Mouse (Mus musculus) intestine, embryonic 16.5 days (tissue): Measurements from ENCODE around the gene Pcbp3. TPM values are rescaled to one million over a fixed set of nuclear protein-coding genes. Genes with fewer than 3 reads are reported as not detected.

ENCODE experiments used
- ATAC-seq: fragments of 200-750 bp; cut with Nextera tagmentation; 2 replicates; pipeline ENCODE4 v1.8.0; 2017; ENCODE audit warnings: moderate TSS enrichment, moderate library complexity
- H3K27ac ChIP-seq: fragments of 300-500 bp; sonication (generic); 2 replicates; pipeline ENCODE4 v1.5.1; 2014; ENCODE audit warnings: mild to moderate bottlenecking, low read length
- H3K27me3 ChIP-seq: fragments of 300-500 bp; sonication (generic); replicated peaks from 2 replicates; pipeline ENCODE4 v1.6.1; 2014; ENCODE audit warnings: low read length, control low read depth, mixed read lengths; ENCODE audit not compliant: control insufficient read depth, insufficient read depth
- H3K36me3 ChIP-seq: fragments of 300-500 bp; sonication (generic); 2 replicates; pipeline ENCODE4 v1.6.1; 2014; ENCODE audit warnings: low read length, control low read depth; ENCODE audit not compliant: control insufficient read depth, insufficient read depth
- H3K4me1 ChIP-seq: fragments of 300-500 bp; sonication (generic); 2 replicates; pipeline ENCODE4 v1.6.1; 2014; ENCODE audit warnings: low read length, control low read depth, mixed read lengths; ENCODE audit not compliant: control insufficient read depth, insufficient read depth
- H3K4me2 ChIP-seq: fragments of 300-500 bp; sonication (generic); 2 replicates; pipeline ENCODE4 v1.6.1; 2014; ENCODE audit warnings: low read depth, low read length, control low read depth
- H3K4me3 ChIP-seq: fragments of 300-500 bp; sonication (generic); 2 replicates; pipeline ENCODE4 v1.5.1; 2014; ENCODE audit warnings: mild to moderate bottlenecking, low read length
- H3K9ac ChIP-seq: fragments of 300-500 bp; sonication (generic); 2 replicates; pipeline ENCODE4 v1.6.1; 2014; ENCODE audit warnings: low read depth, low read length
- H3K9me3 ChIP-seq: fragments of 300-500 bp; sonication (generic); 2 replicates; pipeline ENCODE4 v1.6.1; 2016; ENCODE audit warnings: low read length, control low read depth; ENCODE audit not compliant: control insufficient read depth
- WGBS: fragments of 180-500 bp; shearing (Covaris S2); extraction: QIAGEN DNeasy Blood & Tissue Kit; methylation state at CpG from one replicate; pipeline ENCODE4 v1.1.7; 2014; 5-methylcytosine and 5-hydroxymethylcytosine counted together
- polyA plus RNA-seq: library from polyadenylated mRNA; unstranded; fragments of >200 nt; fragmentation: Nextera tagmentation; extraction: Ambion mirVana; gene quantifications from 2 replicates; pipeline ENCODE4 v1.2.1, GENCODE M21; 2015

Gene Pcbp3
- polyA plus RNA-seq, 1 experiment from 2014 or later: 44.1 TPM

- Histone ChIP-seq H3K27ac (no peak overlapping the region), H3K9ac (no peak overlapping the region), H3K36me3 (no peaks in the 10 kb centered on the region), H3K4me2 (no peak overlapping the region), H3K4me3 (no peak overlapping the region), H3K4me1 (0 out of 2 replicates have a peak, but pooled peaks cover under 1% of the 10 kb centered on the region), H3K27me3 (no peaks in the 10 kb centered on the region), H3K9me3 (no peaks in the 10 kb centered on the region)
- 88% methylated on average over 6 of the region's 6 CpGs for WGBS
- no peak for ATAC-seq
Observed at GRCm38 (mm10) chr10:76936827-76937226, 24.9 kb downstream of the Pcbp3 start.

- 88% methylated on average over 5 of the region's 5 CpGs for WGBS
- Histone ChIP-seq H3K27me3 (no peaks in the 10 kb centered on the region), H3K4me3 (no peak overlapping the region), H3K27ac (no peak overlapping the region), H3K36me3 (no peaks in the 10 kb centered on the region), H3K9me3 (no peaks in the 10 kb centered on the region), H3K4me2 (no peak overlapping the region), H3K9ac (no peak overlapping the region), H3K4me1 (0 out of 2 replicates have a peak, but pooled peaks cover 5% of the 10 kb centered on the region)
- no peak for ATAC-seq
Observed at GRCm38 (mm10) chr10:76934805-76935204, 26.9 kb downstream of the Pcbp3 start.

GRCm38 (mm10) chr10:76931794-76932193, 29.9 kb downstream of the Pcbp3 start:
- 66% methylated on average over 1 of the region's 1 CpGs for WGBS
- Histone ChIP-seq H3K27ac (no peak overlapping the region), H3K36me3 (no peaks in the 10 kb centered on the region), H3K4me1 (0 out of 2 replicates have a peak, but pooled peaks cover 5% of the 10 kb centered on the region), H3K9me3 (no peaks in the 10 kb centered on the region), H3K27me3 (no peaks in the 10 kb centered on the region), H3K4me2 (no peak overlapping the region), H3K4me3 (no peak overlapping the region), H3K9ac (no peak overlapping the region)
- no peak for ATAC-seq

- 66% methylated on average over 6 of the region's 6 CpGs for WGBS
- no peak for ATAC-seq
Observed at GRCm38 (mm10) chr10:76931122-76931521, 30.6 kb downstream of the Pcbp3 start.

DNA sequence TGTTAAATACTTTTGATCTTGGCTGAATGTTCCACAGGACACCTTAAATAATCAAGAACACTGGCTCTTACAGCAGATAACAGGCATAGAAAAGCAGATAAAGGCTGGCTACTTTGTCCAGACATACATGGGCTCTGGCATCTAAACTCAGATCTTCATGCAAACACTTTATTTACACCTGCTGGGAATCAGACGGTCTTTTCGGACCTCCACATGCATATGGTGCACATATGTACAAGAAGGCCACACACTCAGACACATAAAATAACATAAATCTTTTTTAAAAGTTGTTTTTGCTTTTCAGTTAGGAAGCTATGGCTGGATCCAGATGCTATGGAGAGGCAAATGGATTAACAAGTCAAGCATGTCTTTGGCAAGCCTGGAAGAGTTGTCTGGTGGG, 37.2 kb downstream of the Pcbp3 start:
- Histone ChIP-seq H3K9me3 (no peaks in the 10 kb centered on the region), H3K27me3 (no peaks in the 10 kb centered on the region), H3K9ac (no peak overlapping the region), H3K36me3 (no peaks in the 10 kb centered on the region), H3K4me1 (no peaks in the 10 kb centered on the region), H3K4me2 (no peak overlapping the region), H3K27ac (no peak overlapping the region), H3K4me3 (no peak overlapping the region)
- ATAC-seq: no peak
- WGBS: 72% methylated on average over 2 of the region's 2 CpGs

More at GRCm38 (mm10) chr10:76931122-76931521, 30.6 kb downstream of the Pcbp3 start:
- H3K9ac ChIP-seq: no peak overlapping the region
- H3K27me3 ChIP-seq: no peaks in the 10 kb centered on the region
- no peak overlapping the region for H3K4me2 ChIP-seq
- H3K9me3 ChIP-seq: no peaks in the 10 kb centered on the region
- H3K36me3 ChIP-seq: no peaks in the 10 kb centered on the region
- H3K4me1 ChIP-seq: 0 out of 2 replicates have a peak, but pooled peaks cover 5% of the 10 kb centered on the region
- no peak overlapping the region for H3K27ac ChIP-seq
- H3K4me3 ChIP-seq: no peak overlapping the region

- no peak overlapping the region for H3K9ac ChIP-seq
- H3K9me3 ChIP-seq: no peaks in the 10 kb centered on the region
- H3K4me3 ChIP-seq: no peak overlapping the region
- no peak overlapping the region for H3K4me2 ChIP-seq
- H3K4me1 ChIP-seq: no peaks in the 10 kb centered on the region
- H3K36me3 ChIP-seq: no peaks in the 10 kb centered on the region
- WGBS: 83% methylated on average over 3 of the region's 3 CpGs
- no peak for ATAC-seq
- H3K27me3 ChIP-seq: no peaks in the 10 kb centered on the region
- H3K27ac ChIP-seq: no peak overlapping the region
Observed at GRCm38 (mm10) chr10:76918086-76918485, 43.6 kb downstream of the Pcbp3 start.

DNA sequence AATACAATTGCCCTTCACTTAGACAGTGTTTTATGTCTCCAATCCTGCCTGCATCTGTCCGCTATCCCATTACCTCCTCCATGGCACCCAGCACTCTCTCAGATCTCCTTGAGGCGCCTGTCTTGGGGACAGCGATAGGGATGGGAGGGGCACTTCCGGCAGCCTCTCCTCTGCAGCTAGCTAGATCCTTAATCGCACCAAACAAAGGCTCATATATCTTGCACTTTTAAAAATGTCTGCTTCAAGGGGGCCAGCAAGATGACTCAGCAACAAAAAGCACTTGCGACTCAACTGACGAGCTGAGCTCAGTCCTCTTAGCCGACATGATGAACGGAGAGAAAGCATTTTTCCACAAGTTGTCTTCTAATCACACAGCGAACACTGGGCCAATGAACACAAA, 55.3 kb downstream of the Pcbp3 start:
- H3K27ac ChIP-seq: peak overlapping the region; percentile 30; the same call in 1 of the 2 replicates
- 0 out of 2 replicates have a peak, but pooled peaks have one; percentile 45 for ATAC-seq
- 42% methylated on average over 10 of the region's 10 CpGs for WGBS

DNA sequence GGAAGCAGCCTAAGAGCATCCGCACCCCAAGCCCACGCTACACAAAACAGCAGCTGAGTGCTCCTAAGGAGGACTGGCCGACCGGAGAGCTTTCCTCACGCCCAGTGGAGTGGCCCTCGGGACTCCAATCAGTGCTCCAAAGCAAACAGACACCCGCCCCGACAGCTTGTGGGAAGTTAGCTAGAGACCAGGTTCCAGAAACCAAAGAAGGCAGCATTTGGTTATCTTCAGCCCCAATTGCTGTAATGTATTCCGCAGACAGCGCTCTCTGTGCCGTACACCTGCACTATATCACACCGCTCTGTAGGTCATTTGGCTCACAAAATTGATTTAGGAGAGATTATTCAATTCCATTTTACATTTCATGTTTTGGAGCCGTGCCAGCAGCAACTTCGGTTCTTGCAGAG, 55.7 kb downstream of the Pcbp3 start:
- H3K9me3 ChIP-seq: no peaks in the 10 kb centered on the region
- WGBS: 41% methylated on average over 14 of the region's 14 CpGs
- peak overlapping the region; percentile 23 for H3K27ac ChIP-seq
- peak; percentile 47 for ATAC-seq
- no peaks in the 10 kb centered on the region for H3K27me3 ChIP-seq
- no peak overlapping the region for H3K9ac ChIP-seq
- H3K36me3 ChIP-seq: no peaks in the 10 kb centered on the region
- peaks cover 25% of the 10 kb centered on the region for H3K4me1 ChIP-seq
- H3K4me2 ChIP-seq: peak overlapping the region; percentile 41
- H3K4me3 ChIP-seq: no peak overlapping the region

More for the DNA sequence above, 55.3 kb downstream of the Pcbp3 start:
- Histone ChIP-seq H3K9ac (no peak overlapping the region), H3K36me3 (no peaks in the 10 kb centered on the region), H3K4me3 (no peak overlapping the region), H3K9me3 (no peaks in the 10 kb centered on the region), H3K27me3 (no peaks in the 10 kb centered on the region), H3K4me2 (peak overlapping the region; percentile 41), H3K4me1 (peaks cover 25% of the 10 kb centered on the region)

- 53% methylated on average over 3 of the region's 3 CpGs for WGBS
- Histone ChIP-seq H3K4me1 (peaks cover 25% of the 10 kb centered on the region), H3K9me3 (no peaks in the 10 kb centered on the region), H3K4me3 (no peak overlapping the region), H3K27ac (peak overlapping the region; percentile 36), H3K4me2 (no peak overlapping the region), H3K36me3 (no peaks in the 10 kb centered on the region), H3K9ac (no peak overlapping the region), H3K27me3 (no peaks in the 10 kb centered on the region)
- no peak for ATAC-seq
Observed at GRCm38 (mm10) chr10:76903694-76904093, 58.0 kb downstream of the Pcbp3 start.

GRCm38 (mm10) chr10:76903099-76903498, 58.6 kb downstream of the Pcbp3 start:
- Histone ChIP-seq H3K4me3 (no peak overlapping the region), H3K9ac (no peak overlapping the region), H3K27ac (peak overlapping the region; percentile 36), H3K9me3 (no peaks in the 10 kb centered on the region), H3K4me1 (peaks cover 25% of the 10 kb centered on the region), H3K4me2 (no peak overlapping the region), H3K36me3 (no peaks in the 10 kb centered on the region), H3K27me3 (no peaks in the 10 kb centered on the region)
- WGBS: 59% methylated on average over 3 of the region's 3 CpGs
- peak; percentile 48 for ATAC-seq
